Mouse (Mus musculus) lung, embryonic 15.5 days (tissue): ENCODE results near the gene Olfr1123. TPM values are rescaled to one million over a fixed set of nuclear protein-coding genes. Genes with fewer than 3 reads are reported as not detected.

ENCODE experiments used
- polyA plus RNA-seq: library from polyadenylated mRNA; unstranded; fragments of >200 nt; fragmentation: Nextera tagmentation; extraction: Ambion mirVana; gene quantifications from 2 replicates; pipeline ENCODE4 v1.2.1, GENCODE M21; 2015

Olfr1123 gene
- polyA plus RNA-seq, 1 experiment from 2014 or later = not detected

Other genes starting within 250 kb of the Olfr1123 start
- gene Olfr1112, start 228.8 kb upstream of the Olfr1123 start, polyA plus RNA-seq = not detected in 2 replicates
- not detected in 2 replicates for gene Olfr1113, start 207.7 kb upstream of the Olfr1123 start, polyA plus RNA-seq
- not detected in 2 replicates for gene Olfr1115, start 168.6 kb upstream of the Olfr1123 start, polyA plus RNA-seq
- not detected in 2 replicates for gene Olfr1116, start 149.1 kb upstream of the Olfr1123 start, polyA plus RNA-seq
- gene Olfr1118, start 109.1 kb upstream of the Olfr1123 start, polyA plus RNA-seq = not detected in 2 replicates
- not detected in 2 replicates for gene Olfr1120, start 61.8 kb upstream of the Olfr1123 start, polyA plus RNA-seq
- gene Olfr1121, start 46.7 kb upstream of the Olfr1123 start, polyA plus RNA-seq = not detected in 2 replicates
- not detected in 2 replicates for gene Olfr1122, start 30.8 kb upstream of the Olfr1123 start, polyA plus RNA-seq
- 0.07 and 0.09 TPM in 2 replicates for gene Olfr1124, start 13.6 kb downstream of the Olfr1123 start, polyA plus RNA-seq
- gene Olfr1126, start 37.3 kb downstream of the Olfr1123 start, polyA plus RNA-seq = not detected in 2 replicates
- not detected in 2 replicates for gene Pramel7, start 80.5 kb downstream of the Olfr1123 start, polyA plus RNA-seq
- not detected in 2 replicates for gene Pramel6, start 89.9 kb downstream of the Olfr1123 start, polyA plus RNA-seq
- not detected in 2 replicates for gene Olfr153, start 115.2 kb downstream of the Olfr1123 start, polyA plus RNA-seq
- not detected in 2 replicates for gene Olfr1128, start 128.9 kb downstream of the Olfr1123 start, polyA plus RNA-seq
- not detected in 2 replicates for gene Olfr1129, start 157.3 kb downstream of the Olfr1123 start, polyA plus RNA-seq
- gene Olfr1130, start 189.6 kb downstream of the Olfr1123 start, polyA plus RNA-seq = not detected in 2 replicates
- not detected in 2 replicates for gene Olfr1131, start 210.5 kb downstream of the Olfr1123 start, polyA plus RNA-seq
- not detected in 2 replicates for gene Olfr1132, start 220.9 kb downstream of the Olfr1123 start, polyA plus RNA-seq
- gene Olfr1133, start 230.7 kb downstream of the Olfr1123 start, polyA plus RNA-seq = not detected in 2 replicates
- gene Olfr1134, start 241.8 kb downstream of the Olfr1123 start, polyA plus RNA-seq = not detected in 2 replicates